Mouse (Mus musculus): ENCODE results near the gene Nr5a2.

The Nr5a2 gene

GRCm38 (mm10) chr1:136948511-136949275, 11.6 kb downstream of the Nr5a2 start:
- no peak for DNase-seq (ENCODE audit: low read depth)

GRCm38 (mm10) chr1:136948127-136948422, 12.2 kb downstream of the Nr5a2 start:
- DNase-seq (ENCODE audit: low read depth) = no peak

- no peak for DNase-seq (ENCODE audit: low read depth)
These were observed 12.7 kb downstream of the Nr5a2 start for GRCm38 (mm10) chr1:136947394-136948126.

- no peak for DNase-seq (ENCODE audit: low read depth)
These were observed 13.3 kb downstream of the Nr5a2 start for GRCm38 (mm10) chr1:136946806-136947393.

- no peak for DNase-seq (ENCODE audit: low read depth)
These were observed 13.8 kb downstream of the Nr5a2 start for GRCm38 (mm10) chr1:136946404-136946803.

- no peak for DNase-seq (ENCODE audit: low read depth)
These were observed 14.4 kb downstream of the Nr5a2 start for GRCm38 (mm10) chr1:136945876-136946275.

- DNase-seq (ENCODE audit: low read depth) = no peak
These were observed 14.8 kb downstream of the Nr5a2 start for GRCm38 (mm10) chr1:136945426-136945825.

GRCm38 (mm10) chr1:136940603-136941002, 19.6 kb downstream of the Nr5a2 start:
- DNase-seq (ENCODE audit: low read depth) = no peak

GRCm38 (mm10) chr1:136939220-136939619, 21.0 kb downstream of the Nr5a2 start:
- DNase-seq (ENCODE audit: low read depth) = no peak

- DNase-seq (ENCODE audit: low read depth) = no peak
These were observed 24.3 kb downstream of the Nr5a2 start for GRCm38 (mm10) chr1:136935960-136936324.

- no peak for DNase-seq (ENCODE audit: low read depth)
These were observed 24.8 kb downstream of the Nr5a2 start for GRCm38 (mm10) chr1:136935316-136935959.

- DNase-seq (ENCODE audit: low read depth) = no peak
These were observed 26.2 kb downstream of the Nr5a2 start for GRCm38 (mm10) chr1:136934051-136934450.

GRCm38 (mm10) chr1:136931026-136931425, 29.2 kb downstream of the Nr5a2 start:
- DNase-seq (ENCODE audit: low read depth) = no peak

- DNase-seq (ENCODE audit: low read depth) = no peak
These were observed 30.5 kb downstream of the Nr5a2 start for GRCm38 (mm10) chr1:136929743-136930142.

- DNase-seq (ENCODE audit: low read depth) = no peak
These were observed 32.8 kb downstream of the Nr5a2 start for GRCm38 (mm10) chr1:136927428-136927827.

GRCm38 (mm10) chr1:136926026-136926425, 34.2 kb downstream of the Nr5a2 start:
- no peak for DNase-seq (ENCODE audit: low read depth)

GRCm38 (mm10) chr1:136920089-136920488, 40.2 kb downstream of the Nr5a2 start:
- DNase-seq (ENCODE audit: low read depth) = no peak

GRCm38 (mm10) chr1:136918791-136919190, 41.5 kb downstream of the Nr5a2 start:
- DNase-seq (ENCODE audit: low read depth) = no peak

GRCm38 (mm10) chr1:136915438-136915837, 44.8 kb downstream of the Nr5a2 start:
- DNase-seq (ENCODE audit: low read depth) = no peak

- no peak for DNase-seq (ENCODE audit: low read depth)
These were observed 48.3 kb downstream of the Nr5a2 start for GRCm38 (mm10) chr1:136911996-136912395.

- no peak for DNase-seq (ENCODE audit: low read depth)
These were observed 48.7 kb downstream of the Nr5a2 start for GRCm38 (mm10) chr1:136911594-136911860.

- DNase-seq (ENCODE audit: low read depth) = no peak
These were observed 49.3 kb downstream of the Nr5a2 start for GRCm38 (mm10) chr1:136910741-136911593.

All from 416B (cell line).